Mouse (Mus musculus) small intestine, adult 2 months (tissue): ENCODE data around the gene Pcyox1. TPM values are rescaled to one million over a fixed set of nuclear protein-coding genes. Genes with fewer than 3 reads are reported as not detected.

ENCODE experiments used
- H3K27ac ChIP-seq: fragments of 200-500 bp; 2 replicates; pipeline ENCODE4 v1.5.1; 2012; ENCODE audit warnings: low read depth, low read length, control low read depth, inconsistent platforms; ENCODE audit not compliant: insufficient read depth
- H3K27me3 ChIP-seq: fragments of 200-500 bp; 2 replicates; pipeline ENCODE4 v1.6.1; 2012; ENCODE audit warnings: mild to moderate bottlenecking, moderate library complexity, low read length, inconsistent platforms; ENCODE audit not compliant: control insufficient read depth, insufficient read depth
- H3K36me3 ChIP-seq: fragments of 200-500 bp; 2 replicates; pipeline ENCODE4 v1.6.1; 2012; ENCODE audit warnings: mild to moderate bottlenecking, low read length, control low read depth, inconsistent platforms; ENCODE audit not compliant: control insufficient read depth, insufficient read depth
- H3K4me1 ChIP-seq: fragments of 200-500 bp; 2 replicates; pipeline ENCODE4 v1.6.1; 2012; ENCODE audit warnings: low read length, inconsistent platforms, mixed read lengths; ENCODE audit not compliant: control insufficient read depth, insufficient read depth, insufficient read length
- H3K4me3 ChIP-seq: fragments of 200-500 bp; 2 replicates; pipeline ENCODE4 v1.5.1; 2012; ENCODE audit warnings: low read depth, mild to moderate bottlenecking, control low read depth, inconsistent platforms, low read length, moderate library complexity
- CTCF ChIP-seq: fragments of 200-500 bp; IDR thresholded peaks from 2 replicates; pipeline ENCODE4 v1.5.1; 2012; ENCODE audit warnings: low read depth, mild to moderate bottlenecking, control low read depth, inconsistent platforms, low read length, moderate library complexity, mixed read lengths; ENCODE audit not compliant: insufficient replicate concordance, insufficient read length; ENCODE audit errors: extremely low read depth
- POLR2A ChIP-seq: fragments of 200-500 bp; IDR thresholded peaks from 2 replicates; pipeline ENCODE4 v1.6.1; 2012; ENCODE audit warnings: low read depth, mild to moderate bottlenecking, control low read depth, inconsistent platforms, low read length, moderate library complexity
- WGBS: fragments of 180-500 bp; shearing (Covaris S2); methylation state at CpG from one replicate; pipeline ENCODE4 v1.1.7; 2018; 5-methylcytosine and 5-hydroxymethylcytosine counted together
- polyA plus RNA-seq: library from polyadenylated mRNA; depleted of rRNA; stranded (reverse); fragments of >200 nt; gene quantifications from 2 replicates; pipeline ENCODE4 v1.2.3, GENCODE M21; 2012

Pcyox1 gene
- polyA plus RNA-seq, 1 experiment = 10.0 TPM

DNA sequence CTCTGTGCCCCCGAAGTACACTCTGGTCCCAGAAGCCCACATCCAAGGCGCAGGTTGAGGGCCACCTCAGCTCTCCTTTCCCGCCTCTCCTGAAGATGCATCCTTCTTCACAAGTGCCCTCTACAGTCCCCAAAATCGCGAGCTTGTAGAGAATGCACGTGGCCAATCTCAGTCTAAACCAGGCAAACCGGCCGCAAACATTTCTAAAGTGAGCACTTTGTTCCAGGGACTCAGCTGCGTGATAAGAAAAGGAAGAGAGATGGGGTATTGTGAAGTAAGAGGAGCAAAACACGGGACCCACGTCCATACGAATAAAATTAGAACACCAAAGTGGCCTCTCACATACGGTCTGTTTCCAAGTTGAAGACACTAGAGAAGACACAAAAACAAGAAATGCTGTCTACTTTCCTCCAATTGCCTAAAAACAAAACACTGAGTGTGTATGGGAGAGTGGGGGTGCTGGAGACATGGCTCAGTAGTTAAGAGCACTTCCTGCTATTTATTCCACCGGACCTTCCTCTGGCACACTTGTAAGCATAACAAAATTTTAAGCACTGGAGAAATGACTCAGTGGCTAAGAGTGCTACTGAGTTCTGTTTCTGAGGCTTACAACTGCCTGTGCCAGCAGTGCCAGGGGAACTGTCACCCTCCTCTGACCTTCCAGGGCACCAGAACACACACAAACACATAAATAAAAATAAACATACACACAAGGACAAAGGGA, 465 bp upstream of the Pcyox1 start:
- no peaks in the 10 kb centered on the region for H3K27me3 ChIP-seq
- H3K4me3 ChIP-seq = peak overlapping the region; percentile 81
- H3K36me3 ChIP-seq = 0 out of 2 replicates have a peak, but pooled peaks cover 3% of the 10 kb centered on the region
- WGBS = under 1% methylated on average over 14 of the region's 14 CpGs
- TF ChIP-seq CTCF (no peak), POLR2A (no peak)
- peaks cover 7% of the 10 kb centered on the region; the same call in 1 of the 2 replicates for H3K4me1 ChIP-seq
- H3K27ac ChIP-seq = peak overlapping the region; percentile 50

DNA sequence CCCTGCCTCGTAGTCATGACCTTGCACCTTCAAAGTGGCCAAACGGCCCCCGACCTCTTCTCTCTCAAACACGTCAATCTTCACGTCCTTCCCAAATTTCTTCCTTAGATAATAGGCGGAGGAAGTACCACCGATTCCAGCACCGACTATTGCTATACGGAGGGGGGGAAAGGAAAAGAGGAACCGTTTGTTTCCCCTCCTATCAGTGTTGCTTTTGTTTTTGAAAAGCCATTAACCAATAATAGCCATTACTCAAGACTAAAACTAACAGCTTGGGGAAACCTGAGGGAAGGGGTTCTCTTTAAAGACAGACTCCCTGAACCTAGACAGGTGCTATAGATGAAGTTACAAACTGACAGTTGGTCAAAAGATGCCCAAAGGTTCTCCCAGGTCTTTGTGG, 985 bp downstream of the Pcyox1 start:
- Histone ChIP-seq H3K4me1 (peaks cover 7% of the 10 kb centered on the region; the same call in 1 of the 2 replicates), H3K27ac (no peak overlapping the region), H3K27me3 (no peaks in the 10 kb centered on the region), H3K36me3 (peaks cover 17% of the 10 kb centered on the region), H3K4me3 (peak overlapping the region; percentile 81)
- TF ChIP-seq CTCF (no peak), POLR2A (no peak)
- 18% methylated on average over 10 of the region's 10 CpGs for WGBS

DNA sequence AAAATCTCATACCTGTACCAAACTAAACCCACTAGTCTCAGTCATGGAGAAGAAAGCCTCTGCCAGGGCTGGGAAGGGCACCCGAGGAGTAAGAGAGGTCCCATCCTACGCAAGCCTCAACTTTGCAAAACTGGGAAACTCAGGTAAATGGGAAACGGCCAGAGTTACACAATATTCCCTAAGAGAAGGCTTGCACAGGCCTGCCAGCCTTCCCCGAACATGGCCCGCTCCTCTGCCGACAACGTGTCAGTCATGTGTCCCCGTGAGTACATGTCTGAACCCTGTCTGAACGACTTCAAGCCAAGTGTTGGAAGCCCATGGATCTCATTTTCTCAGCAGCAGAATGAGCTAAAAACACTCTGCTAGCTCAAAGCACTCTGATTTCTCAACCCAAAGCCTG, 1.9 kb downstream of the Pcyox1 start:
- H3K4me1 ChIP-seq = peaks cover 7% of the 10 kb centered on the region; the same call in 1 of the 2 replicates
- H3K36me3 ChIP-seq = peaks cover 25% of the 10 kb centered on the region
- no peak overlapping the region for H3K27ac ChIP-seq
- TF ChIP-seq POLR2A = no peak
- no peak for TF ChIP-seq CTCF
- H3K4me3 ChIP-seq = no peak overlapping the region
- WGBS = 86% methylated on average over 9 of the region's 9 CpGs
- no peaks in the 10 kb centered on the region for H3K27me3 ChIP-seq

DNA sequence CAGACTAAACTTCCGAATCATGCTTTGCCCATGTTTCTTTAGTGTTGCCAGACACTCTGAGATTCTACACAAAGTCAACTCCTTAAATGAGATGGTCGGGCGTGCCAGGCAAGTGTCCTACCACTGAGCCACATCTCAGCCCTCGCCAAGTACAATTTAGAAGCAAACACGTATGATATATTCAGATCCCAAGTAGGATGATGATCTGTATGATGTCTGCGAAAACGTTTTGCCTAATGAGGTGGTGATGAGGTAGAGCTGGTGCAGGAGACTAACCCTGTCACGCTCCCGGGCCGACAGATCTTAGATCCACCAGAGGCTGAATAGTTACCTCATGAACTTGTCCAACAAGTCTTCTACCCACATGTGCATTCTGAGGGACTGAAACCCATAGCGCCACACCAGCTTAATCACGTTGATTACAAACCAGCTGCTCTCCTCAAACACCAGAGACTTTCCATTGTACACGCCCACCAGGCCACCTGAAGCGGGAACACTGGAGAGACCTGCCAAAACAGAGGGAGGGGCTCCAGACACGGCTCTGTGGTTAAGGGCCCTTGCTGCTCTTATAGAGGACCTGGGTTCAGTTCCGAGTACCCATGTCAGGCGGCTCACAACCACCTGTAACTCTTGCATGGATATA, 2.8 kb downstream of the Pcyox1 start:
- TF ChIP-seq CTCF (no peak), POLR2A (no peak)
- WGBS = 74% methylated on average over 17 of the region's 17 CpGs

DNA sequence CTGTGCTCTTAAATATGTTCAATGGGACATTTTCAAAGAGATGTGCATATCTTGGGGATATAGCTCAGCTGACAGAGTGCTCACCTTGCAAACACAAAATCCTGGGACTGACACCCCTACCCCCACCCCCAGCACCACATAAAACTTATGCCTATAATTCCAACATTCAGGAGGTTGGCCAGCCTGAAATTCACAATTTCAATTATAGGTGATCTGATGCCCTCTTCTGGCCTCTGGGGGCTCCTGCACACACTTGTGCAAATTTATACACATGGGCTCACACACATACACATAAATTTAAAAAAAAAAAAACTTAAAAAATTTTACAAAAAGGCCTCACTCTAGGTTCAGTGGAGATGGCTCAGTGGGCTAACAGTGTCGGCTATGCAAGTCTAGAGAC, 3.8 kb downstream of the Pcyox1 start:
- H3K4me1 ChIP-seq = peaks cover 7% of the 10 kb centered on the region; the same call in 1 of the 2 replicates
- WGBS = 94% methylated on average over 1 of the region's 1 CpGs
- H3K36me3 ChIP-seq = peaks cover 40% of the 10 kb centered on the region
- no peak for TF ChIP-seq POLR2A
- H3K4me3 ChIP-seq = no peak overlapping the region
- no peaks in the 10 kb centered on the region for H3K27me3 ChIP-seq
- H3K27ac ChIP-seq = no peak overlapping the region

More for the DNA sequence above, 2.8 kb downstream of the Pcyox1 start:
- Histone ChIP-seq H3K4me1 (peaks cover 7% of the 10 kb centered on the region; the same call in 1 of the 2 replicates), H3K4me3 (no peak overlapping the region), H3K27ac (no peak overlapping the region), H3K27me3 (no peaks in the 10 kb centered on the region), H3K36me3 (peaks cover 30% of the 10 kb centered on the region)

DNA sequence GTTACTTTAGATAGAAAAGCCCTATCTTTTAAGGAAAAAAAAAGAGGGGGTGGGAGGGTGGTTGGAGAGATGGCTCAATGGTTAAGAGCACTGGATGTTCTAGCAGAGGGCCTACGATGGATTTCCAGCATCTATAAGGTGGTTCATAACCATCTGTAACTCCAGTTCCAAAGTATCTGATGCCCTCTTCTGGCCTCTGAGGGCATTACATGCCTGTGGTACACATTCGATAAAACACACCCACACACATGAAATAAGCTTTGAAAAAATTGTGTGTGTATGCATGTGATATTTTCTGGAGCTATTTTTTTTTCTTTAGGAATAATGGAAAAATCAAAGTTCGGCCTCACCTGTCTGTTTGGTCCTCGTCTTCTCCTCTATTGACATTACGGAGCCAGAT, 5.6 kb downstream of the Pcyox1 start:
- Histone ChIP-seq H3K36me3 (peaks cover 44% of the 10 kb centered on the region), H3K27ac (no peak overlapping the region), H3K4me3 (no peak overlapping the region), H3K27me3 (no peaks in the 10 kb centered on the region), H3K4me1 (peaks cover 2% of the 10 kb centered on the region; the same call in 1 of the 2 replicates)
- WGBS = 94% methylated on average over 5 of the region's 5 CpGs
- TF ChIP-seq POLR2A (no peak), CTCF (no peak)

DNA sequence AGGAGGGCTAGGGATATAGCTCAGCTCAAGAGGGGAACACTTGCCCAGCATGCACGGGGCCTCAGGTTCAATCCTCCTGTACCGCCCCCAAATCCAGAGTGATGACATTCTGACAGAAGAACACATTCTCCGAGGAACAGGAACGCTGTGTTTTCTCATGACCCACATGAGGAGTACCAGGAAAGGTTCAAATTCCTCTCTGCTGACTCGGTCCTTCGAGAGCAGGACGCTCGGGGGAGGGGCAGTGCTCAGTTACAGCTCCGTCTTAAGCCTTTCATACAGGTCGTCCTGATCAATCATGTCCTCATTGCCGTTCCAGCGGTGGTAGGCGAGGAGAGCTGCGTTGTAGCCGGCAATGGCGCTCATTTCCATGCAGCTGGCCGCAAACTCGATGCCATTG, 8.5 kb downstream of the Pcyox1 start:
- TF ChIP-seq POLR2A = no peak
- TF ChIP-seq CTCF = no peak
- no peaks in the 10 kb centered on the region for H3K27me3 ChIP-seq
- 81% methylated on average over 18 of the region's 18 CpGs for WGBS

More for the DNA sequence above, 8.5 kb downstream of the Pcyox1 start:
- Histone ChIP-seq H3K4me1 (no peaks in the 10 kb centered on the region), H3K4me3 (no peak overlapping the region), H3K36me3 (peaks cover 42% of the 10 kb centered on the region), H3K27ac (no peak overlapping the region)
